Mouse (Mus musculus) intestine, embryonic 14.5 days (tissue): Measurements from ENCODE around the gene 1700007K13Rik. TPM values are rescaled to one million over a fixed set of nuclear protein-coding genes. Genes with fewer than 3 reads are reported as not detected.
A peak's percentile ranks its signal among the peaks of the same experiment; 100 is the strongest.

ENCODE experiments used
- ATAC-seq: fragments of 200-750 bp; cut with Nextera tagmentation; replicated peaks from 2 replicates; pipeline ENCODE4 v1.8.0; 2017; ENCODE audit warnings: low read depth, moderate number of reproducible peaks, moderate TSS enrichment, moderate library complexity; ENCODE audit not compliant: low FRiP score, low TSS enrichment
- DNase-seq: peaks from one replicate; pipeline ENCODE4 v3.0.0-alpha.2; 2018; ENCODE audit warnings: low spot score
- H3K27ac ChIP-seq: fragments of 300-500 bp; sonication (generic); 2 replicates; pipeline ENCODE4 v1.5.1; 2014; ENCODE audit warnings: low read depth, mild to moderate bottlenecking, control low read depth
- H3K27me3 ChIP-seq: fragments of 300-500 bp; sonication (generic); replicated peaks from 2 replicates; pipeline ENCODE4 v1.6.1; 2014; ENCODE audit warnings: low read length, control low read depth; ENCODE audit not compliant: control insufficient read depth, insufficient read depth
- H3K36me3 ChIP-seq: fragments of 300-500 bp; sonication (generic); 2 replicates; pipeline ENCODE4 v1.6.1; 2014; ENCODE audit warnings: low read length, control low read depth; ENCODE audit not compliant: control insufficient read depth, insufficient read depth
- H3K4me1 ChIP-seq: fragments of 300-500 bp; sonication (generic); replicated peaks from 2 replicates; pipeline ENCODE4 v1.6.1; 2014; ENCODE audit warnings: low read length, control low read depth, mixed read lengths; ENCODE audit not compliant: control insufficient read depth, insufficient read depth
- H3K4me2 ChIP-seq: fragments of 300-500 bp; sonication (generic); 2 replicates; pipeline ENCODE4 v1.6.1; 2014; ENCODE audit warnings: low read length
- H3K4me3 ChIP-seq: fragments of 300-500 bp; sonication (generic); 2 replicates; pipeline ENCODE4 v1.5.1; 2014; ENCODE audit warnings: low read depth, low read length, control low read depth, mixed read lengths
- H3K9ac ChIP-seq: fragments of 300-500 bp; sonication (generic); 2 replicates; pipeline ENCODE4 v1.6.1; 2014; ENCODE audit warnings: mild to moderate bottlenecking, low read length
- H3K9me3 ChIP-seq: fragments of 300-500 bp; sonication (generic); 2 replicates; pipeline ENCODE4 v1.6.1; 2016; ENCODE audit warnings: low read length, control low read depth; ENCODE audit not compliant: control insufficient read depth
- WGBS: fragments of 180-500 bp; shearing (Covaris S2); extraction: QIAGEN DNeasy Blood & Tissue Kit; methylation state at CpG from one replicate; pipeline ENCODE4 v1.1.7; 2014; 5-methylcytosine and 5-hydroxymethylcytosine counted together
- polyA plus RNA-seq: library from polyadenylated mRNA; unstranded; fragments of >200 nt; fragmentation: Nextera tagmentation; extraction: Ambion mirVana; gene quantifications from 2 replicates; pipeline ENCODE4 v1.2.1, GENCODE M21; 2014

Gene 1700007K13Rik
- polyA plus RNA-seq, 1 experiment from 2014 or later, result 0.28 TPM

DNA sequence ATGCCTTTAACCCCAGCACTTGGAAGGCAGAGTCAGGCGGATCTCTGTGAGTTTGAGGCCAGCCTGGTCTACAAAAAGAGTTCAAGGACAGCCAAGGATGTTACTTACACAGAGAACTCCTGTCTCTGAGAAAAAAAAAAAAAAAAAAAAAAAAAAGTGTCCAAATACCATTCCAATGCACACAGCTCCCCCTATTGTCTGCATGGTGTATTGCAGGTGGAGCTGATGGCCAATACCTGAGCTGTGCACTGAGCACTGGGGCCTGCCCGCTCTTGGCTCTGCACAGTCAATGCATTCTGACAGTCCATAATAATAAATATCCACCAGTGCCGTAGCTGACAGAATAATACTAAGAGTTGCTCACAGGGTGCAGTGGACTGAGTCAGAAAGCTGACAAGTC lies 2.2 kb downstream of the 1700007K13Rik start:
- no peaks in the 10 kb centered on the region for H3K27me3 ChIP-seq
- no peak overlapping the region for H3K9ac ChIP-seq
- no peaks in the 10 kb centered on the region for H3K9me3 ChIP-seq
- no peak overlapping the region for H3K4me2 ChIP-seq
- H3K4me3 ChIP-seq, result no peak overlapping the region
- H3K36me3 ChIP-seq, result peaks cover under 1% of the 10 kb centered on the region
- 52% methylated on average over 3 of the region's 3 CpGs for WGBS
- ATAC-seq, result no peak
- H3K4me1 ChIP-seq, result peaks cover 7% of the 10 kb centered on the region
- peak; percentile 72 for DNase-seq
- H3K27ac ChIP-seq, result no peak overlapping the region

GRCm38 (mm10) chr2:28456616-28457015 lies 9.5 kb downstream of the 1700007K13Rik start:
- Histone ChIP-seq H3K4me1 (no peaks in the 10 kb centered on the region), H3K4me2 (no peak overlapping the region), H3K36me3 (peaks cover 6% of the 10 kb centered on the region; the same call in 1 of the 2 replicates), H3K4me3 (no peak overlapping the region), H3K27me3 (no peaks in the 10 kb centered on the region), H3K9ac (no peak overlapping the region), H3K27ac (no peak overlapping the region), H3K9me3 (no peaks in the 10 kb centered on the region)
- ATAC-seq, result no peak
- DNase-seq, result no peak
- 74% methylated on average over 1 of the region's 1 CpGs for WGBS

DNA sequence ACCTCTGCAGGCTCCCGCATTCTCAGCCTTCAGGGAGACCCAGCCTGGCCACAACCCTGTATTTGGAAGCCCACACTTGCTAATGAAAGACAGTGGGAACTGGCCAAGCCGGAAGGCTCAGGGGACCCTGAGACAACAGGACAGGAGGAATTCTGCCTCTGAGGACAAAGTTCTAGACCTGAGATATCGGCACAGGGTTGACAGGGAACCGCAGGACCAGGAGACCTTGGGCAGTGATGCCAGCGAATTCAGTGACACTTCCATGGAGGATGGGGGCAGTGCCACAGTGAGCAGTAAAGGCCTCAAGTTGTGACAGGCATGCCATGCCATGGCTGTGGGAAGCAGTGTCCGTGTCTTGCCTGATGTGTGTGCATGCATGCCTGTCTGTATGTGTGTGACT lies 12.6 kb downstream of the 1700007K13Rik start:
- ATAC-seq, result no peak

DNA sequence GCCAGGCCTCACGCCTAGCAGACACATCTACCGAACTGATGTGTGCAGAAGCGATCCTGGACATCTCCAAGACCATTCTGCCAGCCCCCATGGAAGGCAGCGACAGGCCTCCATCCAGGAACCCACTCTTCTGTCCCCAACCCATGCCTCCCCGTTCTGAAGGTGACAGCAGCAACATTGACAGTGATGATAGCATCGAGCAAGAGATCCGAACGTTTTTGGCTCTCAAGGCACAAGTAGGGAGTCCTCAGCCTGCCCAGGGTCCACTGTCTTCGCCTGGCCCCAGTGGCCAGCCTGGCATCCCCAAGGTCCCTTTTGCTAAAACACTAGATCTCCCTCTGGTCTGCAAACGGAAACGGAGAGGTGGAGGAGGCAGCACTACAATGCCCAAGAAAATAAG lies 14.5 kb downstream of the 1700007K13Rik start:
- no peak for DNase-seq
- no peak overlapping the region for H3K27ac ChIP-seq

More for the DNA sequence above, 12.6 kb downstream of the 1700007K13Rik start:
- Histone ChIP-seq H3K9ac (no peak overlapping the region), H3K4me3 (no peak overlapping the region), H3K4me2 (no peak overlapping the region), H3K36me3 (peaks cover 6% of the 10 kb centered on the region; the same call in 1 of the 2 replicates), H3K27me3 (no peaks in the 10 kb centered on the region), H3K27ac (no peak overlapping the region), H3K9me3 (no peaks in the 10 kb centered on the region), H3K4me1 (no peaks in the 10 kb centered on the region)
- 78% methylated on average over 6 of the region's 6 CpGs for WGBS
- no peak for DNase-seq

GRCm38 (mm10) chr2:28447315-28447670 lies 18.8 kb downstream of the 1700007K13Rik start:
- H3K9ac ChIP-seq, result peak overlapping the region; percentile 73
- 4% methylated on average over 11 of the region's 11 CpGs for WGBS

More for the DNA sequence above, 14.5 kb downstream of the 1700007K13Rik start:
- no peaks in the 10 kb centered on the region for H3K9me3 ChIP-seq
- peaks cover 11% of the 10 kb centered on the region; the same call in 1 of the 2 replicates for H3K4me1 ChIP-seq
- H3K27me3 ChIP-seq, result no peaks in the 10 kb centered on the region
- H3K36me3 ChIP-seq, result peaks cover 6% of the 10 kb centered on the region; the same call in 1 of the 2 replicates
- no peak overlapping the region for H3K4me3 ChIP-seq
- 91% methylated on average over 11 of the region's 11 CpGs for WGBS
- no peak overlapping the region for H3K9ac ChIP-seq
- no peak for ATAC-seq
- no peak overlapping the region for H3K4me2 ChIP-seq

DNA sequence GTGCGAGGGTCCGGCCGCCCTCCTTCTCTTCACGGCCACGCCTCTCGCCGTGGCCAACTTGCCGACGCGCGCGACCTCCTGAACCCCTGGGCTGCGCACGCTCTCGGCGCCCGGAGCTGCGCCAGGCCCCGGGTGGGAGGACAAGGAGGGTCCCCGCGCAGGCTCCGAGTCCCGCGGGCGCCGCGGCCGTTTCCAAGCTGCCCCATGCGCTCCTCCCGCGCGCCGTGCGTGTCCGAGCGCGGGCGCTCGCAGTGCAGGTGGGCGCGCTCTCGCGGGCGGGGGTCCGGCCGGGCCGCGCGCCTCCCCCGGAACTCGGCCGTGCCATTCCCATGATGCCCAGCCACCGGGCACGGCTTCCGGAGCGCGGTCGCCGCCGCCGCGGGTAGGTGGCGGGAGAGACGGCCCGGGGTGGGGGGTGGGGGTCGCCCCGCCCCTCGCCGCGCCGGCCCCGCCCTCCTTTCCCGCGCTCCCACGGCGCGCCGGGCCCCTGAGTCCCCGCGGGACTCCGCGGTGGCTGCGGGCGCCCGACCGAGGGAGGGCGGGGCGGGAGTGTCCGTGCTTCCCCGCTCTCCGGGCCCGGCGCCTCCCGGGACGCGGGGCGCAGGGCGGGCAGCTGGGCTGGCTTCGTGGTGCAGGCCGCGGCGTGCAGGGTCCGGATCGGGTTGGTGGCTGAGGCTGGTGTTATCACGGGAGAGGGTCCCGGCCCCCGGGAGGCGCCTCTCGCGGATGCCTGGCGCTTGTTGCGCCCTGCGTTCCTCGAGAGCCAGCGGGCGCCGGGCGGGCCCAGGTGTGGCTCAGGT lies 19.4 kb downstream of the 1700007K13Rik start, which contains the start of gene Ppp1r26:
Gene Ppp1r26 (plus strand): TSS at position 286 of the 800 bp plus-strand sequence.
- DNase-seq (peak; percentile 74), ATAC-seq (peak; percentile 67)
- Histone ChIP-seq H3K27me3 (no peaks in the 10 kb centered on the region), H3K27ac (peak within 1 kb of the TSS; percentile 43), H3K9ac (peak within 1 kb of the TSS; percentile 73), H3K36me3 (peaks cover 1% of the 10 kb centered on the region; the same call in 1 of the 2 replicates), H3K9me3 (no peaks in the 10 kb centered on the region), H3K4me2 (peak within 1 kb of the TSS; percentile 96), H3K4me1 (peaks cover 18% of the 10 kb centered on the region; the same call in 1 of the 2 replicates), H3K4me3 (peak within 1 kb of the TSS; percentile 65)
- 1% methylated on average over 77 of the region's 118 CpGs for WGBS

More at GRCm38 (mm10) chr2:28447315-28447670, 18.8 kb downstream of the 1700007K13Rik start:
- Histone ChIP-seq H3K36me3 (peaks cover 6% of the 10 kb centered on the region; the same call in 1 of the 2 replicates), H3K4me2 (peak overlapping the region; percentile 96), H3K27ac (no peak overlapping the region; the same call in 1 of the 2 replicates), H3K4me3 (peak overlapping the region; percentile 65), H3K27me3 (no peaks in the 10 kb centered on the region), H3K4me1 (peaks cover 18% of the 10 kb centered on the region; the same call in 1 of the 2 replicates), H3K9me3 (no peaks in the 10 kb centered on the region)
- ATAC-seq (peak; percentile 52), DNase-seq (no peak)

GRCm38 (mm10) chr2:28446181-28446514 lies 20.0 kb downstream of the 1700007K13Rik start:
- H3K9me3 ChIP-seq, result no peaks in the 10 kb centered on the region
- H3K4me2 ChIP-seq, result peak overlapping the region; percentile 96
- no peaks in the 10 kb centered on the region for H3K36me3 ChIP-seq
- DNase-seq, result peak; percentile 69
- ATAC-seq, result peak; percentile 14; the same call in 1 of the 2 replicates
- H3K4me3 ChIP-seq, result peak overlapping the region; percentile 65
- no peaks in the 10 kb centered on the region for H3K27me3 ChIP-seq
- H3K4me1 ChIP-seq, result peaks cover 18% of the 10 kb centered on the region; the same call in 1 of the 2 replicates
- peak overlapping the region; percentile 73 for H3K9ac ChIP-seq
- WGBS, result 4% methylated on average over 5 of the region's 5 CpGs
- H3K27ac ChIP-seq, result no peak overlapping the region; the same call in 1 of the 2 replicates

GRCm38 (mm10) chr2:28445082-28445481 lies 21.1 kb downstream of the 1700007K13Rik start:
- WGBS, result 84% methylated on average over 4 of the region's 4 CpGs
- Histone ChIP-seq H3K9me3 (no peaks in the 10 kb centered on the region), H3K4me2 (no peak overlapping the region), H3K36me3 (no peaks in the 10 kb centered on the region), H3K4me1 (peaks cover 18% of the 10 kb centered on the region; the same call in 1 of the 2 replicates), H3K4me3 (no peak overlapping the region), H3K27me3 (no peaks in the 10 kb centered on the region), H3K27ac (no peak overlapping the region), H3K9ac (no peak overlapping the region)
- no peak for ATAC-seq
- DNase-seq, result no peak
